Mouse (Mus musculus) CH12.LX (cell line): ENCODE results near the gene Nup50. TPM values are rescaled to one million over a fixed set of nuclear protein-coding genes. Genes with fewer than 3 reads are reported as not detected.

ENCODE experiments used
- DNase-seq: peaks from one replicate; pipeline ENCODE4 v3.0.0-alpha.2; 2013; ENCODE audit errors: extremely low read depth
- H3K27ac ChIP-seq: 2 replicates; pipeline ENCODE4 v1.5.1; 2012; ENCODE audit warnings: low read depth, mild to moderate bottlenecking, control low read depth, moderate library complexity; ENCODE audit not compliant: insufficient read depth
- H3K27me3 ChIP-seq: replicated peaks from 2 replicates; pipeline ENCODE3; 2012; ENCODE audit warnings: inconsistent platforms
- H3K36me3 ChIP-seq, 2 experiments: replicated peaks in 1 of 2; 2 replicates each; pipeline versions ENCODE3 to v1.6.1; 2012; ENCODE audit warnings: inconsistent platforms in 1 of 2, low read length in 1 of 2, mild to moderate bottlenecking in 1 of 2, mixed read lengths in 1 of 2, moderate library complexity in 1 of 2; ENCODE audit not compliant: control insufficient read depth in 1 of 2, insufficient read depth in 1 of 2
- H3K4me1 ChIP-seq, 2 experiments: 2 replicates each; pipeline ENCODE4 v1.6.1; 2012; ENCODE audit warnings: inconsistent platforms in 1 of 2, moderate library complexity in 1 of 2; ENCODE audit not compliant: insufficient read depth in 2 of 2, control insufficient read depth in 1 of 2
- H3K4me2 ChIP-seq: 2 replicates; pipeline ENCODE4 v1.6.1; 2012; ENCODE audit warnings: low read depth, mild to moderate bottlenecking, control low read depth; ENCODE audit not compliant: poor library complexity, insufficient read depth, severe bottlenecking
- H3K4me3 ChIP-seq, 3 experiments: fragments of 150-350 bp in 1 of 3; sonication (generic) in 1 of 3; replicated peaks in 1 of 3; 2 replicates each; pipeline versions ENCODE3 to v1.5.1; 2011 to 2012; ENCODE audit warnings: low read depth in 2 of 3, low read length in 2 of 3, mild to moderate bottlenecking in 2 of 3, moderate library complexity in 2 of 3, control low read depth in 1 of 3, improper control_type of control experiment in 1 of 3, inconsistent platforms in 1 of 3, mixed read lengths in 1 of 3; ENCODE audit not compliant: poor library complexity in 1 of 3
- H3K79me2 ChIP-seq: replicated peaks from 2 replicates; pipeline ENCODE4 v1.6.1; 2012; ENCODE audit warnings: mild to moderate bottlenecking, moderate library complexity; ENCODE audit not compliant: control insufficient read depth, poor library complexity, insufficient read depth, severe bottlenecking; ENCODE audit errors: extremely low read depth
- H3K9ac ChIP-seq: 2 replicates; pipeline ENCODE4 v1.6.1; 2012; ENCODE audit warnings: low read depth, mild to moderate bottlenecking, control low read depth, moderate library complexity; ENCODE audit not compliant: insufficient read depth
- H3K9me3 ChIP-seq: replicated peaks from 2 replicates; pipeline ENCODE3; 2012; ENCODE audit warnings: low read length, inconsistent platforms, mixed read lengths
- BHLHE40 ChIP-seq: IDR thresholded peaks from 2 replicates; pipeline ENCODE4 v1.6.1; 2011; ENCODE audit warnings: mild to moderate bottlenecking, low read depth, low read length, improper control_type of control experiment
- CHD2 ChIP-seq: IDR thresholded peaks from 2 replicates; pipeline ENCODE4 v1.6.1; 2011; ENCODE audit warnings: low read length, improper control_type of control experiment
- ELF1 ChIP-seq: IDR thresholded peaks from 2 replicates; pipeline ENCODE4 v1.6.1; 2014; ENCODE audit warnings: low read depth, mild to moderate bottlenecking, inconsistent platforms, low read length, improper control_type of control experiment
- EP300 ChIP-seq: IDR thresholded peaks from 2 replicates; pipeline ENCODE4 v1.6.1; 2011; ENCODE audit warnings: low read length, improper control_type of control experiment
- ETS1 ChIP-seq: conservative IDR thresholded peaks from 2 replicates; pipeline ENCODE4 v1.6.1; 2012; ENCODE audit warnings: low read depth, mild to moderate bottlenecking, inconsistent platforms, low read length, improper control_type of control experiment, moderate library complexity
- GABPA ChIP-seq: IDR thresholded peaks from 2 replicates; pipeline ENCODE4 v1.6.1; 2012; ENCODE audit warnings: low read depth, low read length, improper control_type of control experiment, inconsistent platforms; ENCODE audit not compliant: insufficient replicate concordance
- JUND ChIP-seq: conservative IDR thresholded peaks from 2 replicates; pipeline ENCODE4 v1.6.1; 2011; ENCODE audit warnings: low read depth, low read length, improper control_type of control experiment
- MAZ ChIP-seq: IDR thresholded peaks from 2 replicates; pipeline ENCODE4 v1.6.1; 2012; ENCODE audit warnings: low read depth, mild to moderate bottlenecking, inconsistent platforms, low read length, improper control_type of control experiment, moderate library complexity
- MXI1 ChIP-seq: IDR thresholded peaks from 2 replicates; pipeline ENCODE4 v1.6.1; 2011; ENCODE audit warnings: mild to moderate bottlenecking, low read depth, low read length, improper control_type of control experiment
- NRF1 ChIP-seq: IDR thresholded peaks from 2 replicates; pipeline ENCODE4 v1.6.1; 2014; ENCODE audit warnings: low read depth, mild to moderate bottlenecking, inconsistent platforms, low read length, improper control_type of control experiment, moderate library complexity
- RCOR1 ChIP-seq: conservative IDR thresholded peaks from 2 replicates; pipeline ENCODE4 v1.6.1; 2012; ENCODE audit warnings: low read depth, mild to moderate bottlenecking, inconsistent platforms, low read length, improper control_type of control experiment
- SIN3A ChIP-seq: IDR thresholded peaks from 2 replicates; pipeline ENCODE4 v1.6.1; 2012; ENCODE audit warnings: low read length, improper control_type of control experiment, inconsistent platforms
- USF2 ChIP-seq: conservative IDR thresholded peaks from 2 replicates; pipeline ENCODE4 v1.6.1; 2011; ENCODE audit warnings: low read depth, low read length, improper control_type of control experiment
- ZKSCAN1 ChIP-seq: IDR thresholded peaks from 2 replicates; pipeline ENCODE4 v1.6.1; 2012; ENCODE audit warnings: low read depth, inconsistent platforms, low read length, improper control_type of control experiment, borderline replicate concordance
- ZMIZ1 ChIP-seq: IDR thresholded peaks from 2 replicates; pipeline ENCODE4 v1.6.1; 2012; ENCODE audit warnings: low read depth, mild to moderate bottlenecking, inconsistent platforms, low read length, improper control_type of control experiment
- dilution Hi-C: fragments of 300-500 bp; cut with MboI; formaldehyde crosslinking; loops from 2 replicates; pipeline ENCODE4 v1.14.3; 2020; ENCODE audit warnings: low sequenced_read_pairs; ENCODE audit not compliant: extremely low pct_unique_long_range_greater_than_20kb, extremely low pct_ligation_motif_present
- in situ Hi-C: fragments of 300-500 bp; cut with MboI; formaldehyde crosslinking; loops from 3 replicates; pipeline ENCODE4 v1.14.3; 2019; ENCODE audit warnings: low sequenced_read_pairs, low pct_ligation_motif_present, low pct_unique_long_range_greater_than_20kb, mixed read lengths
- polyA plus RNA-seq: library from polyadenylated mRNA; unstranded; fragments of >175 nt; gene quantifications from 2 replicates; pipeline ENCODE4 v1.2.1, GENCODE M21; 2012; ENCODE audit warnings: low read depth; ENCODE audit not compliant: insufficient read length
- total RNA-seq, 2 experiments: library from RNA; depleted of rRNA; stranded (reverse); fragments of 300-350 nt in 1 of 2; fragments of >200 nt in 1 of 2; gene quantifications; 2 replicates each; pipeline ENCODE4 v1.2.3; 2012 to 2014

Gene Nup50
- total and polyA plus RNA-seq, 3 experiments, result 39.2 to 85.6 (median 43.4) TPM

- no peak for DNase-seq
- in situ Hi-C loops (no loop called here), dilution Hi-C loops (no loop called here)
- H3K36me3 ChIP-seq, result peaks cover 0 to 17% of the 10 kb centered on the region in 2 experiments
- no peaks in the 10 kb centered on the region for H3K79me2 ChIP-seq
- H3K9me3 ChIP-seq, result no peaks in the 10 kb centered on the region
- no peak overlapping the region for H3K27ac ChIP-seq
- H3K9ac ChIP-seq, result no peak overlapping the region
- TF ChIP-seq USF2 (no peak), BHLHE40 (no peak), GABPA (no peak), RCOR1 (no peak), EP300 (no peak), MXI1 (no peak)
- H3K4me1 ChIP-seq, result 0 out of 4 replicates have a peak, but pooled peaks cover 0 to 7% of the 10 kb centered on the region in 2 experiments
- H3K4me2 ChIP-seq, result no peak overlapping the region
- no peak overlapping the region for H3K4me3 ChIP-seq
- H3K27me3 ChIP-seq, result no peaks in the 10 kb centered on the region
These were observed 45.3 kb downstream of the Nup50 start for GRCm38 (mm10) chr15:84968534-84968933.

- no peak overlapping the region for H3K9ac ChIP-seq
- no peaks in the 10 kb centered on the region for H3K79me2 ChIP-seq
- dilution Hi-C loops, result no loop called here
- H3K4me1 ChIP-seq, result peaks cover 6 to 26% of the 10 kb centered on the region in 2 experiments; a peak in 3 of 4 replicates
- H3K27ac ChIP-seq, result no peak overlapping the region
- peaks cover 0 to 25% of the 10 kb centered on the region in 2 experiments for H3K36me3 ChIP-seq
- H3K4me2 ChIP-seq, result no peak overlapping the region
- no peak overlapping the region for H3K4me3 ChIP-seq
- in situ Hi-C loops, result no loop called here
- TF ChIP-seq ETS1 (no peak), ELF1 (no peak), JUND (no peak), NRF1 (no peak), CHD2 (no peak), MAZ (no peak), SIN3A (no peak), RCOR1 (no peak), GABPA (no peak), ZMIZ1 (no peak), ZKSCAN1 (no peak)
- H3K9me3 ChIP-seq, result no peaks in the 10 kb centered on the region
- no peaks in the 10 kb centered on the region for H3K27me3 ChIP-seq
- DNase-seq, result no peak
These were observed 49.8 kb downstream of the Nup50 start for GRCm38 (mm10) chr15:84972860-84973543.
